Mouse (Mus musculus) G1E (cell line): ENCODE data around the gene Thg1l. TPM values are rescaled to one million over a fixed set of nuclear protein-coding genes. Genes with fewer than 3 reads are reported as not detected.

Experiments used
- ATAC-seq: 2 replicates; pipeline ENCODE4 v1.8.0; 2016; ENCODE audit warnings: mild to moderate bottlenecking; ENCODE audit not compliant: insufficient number of reproducible peaks, poor library complexity, low FRiP score, severe bottlenecking; ENCODE audit errors: extremely low read depth
- DNase-seq: peaks from one replicate; pipeline ENCODE4 v3.0.0; 2012; ENCODE audit warnings: low spot score
- H3K27me3 ChIP-seq: 2 replicates; pipeline ENCODE4 v1.6.1; 2012; ENCODE audit warnings: mild to moderate bottlenecking, low read length, inconsistent platforms; ENCODE audit not compliant: insufficient read depth
- H3K36me3 ChIP-seq: replicated peaks from 2 replicates; pipeline ENCODE3; 2012; ENCODE audit warnings: mild to moderate bottlenecking, inconsistent platforms
- H3K4me1 ChIP-seq: 2 replicates; pipeline ENCODE4 v1.6.1; 2012; ENCODE audit warnings: low read depth, low read length, inconsistent platforms, mixed read lengths; ENCODE audit not compliant: insufficient read depth
- H3K4me3 ChIP-seq: 2 replicates; pipeline ENCODE4 v1.5.1; 2012; ENCODE audit warnings: low read depth, mild to moderate bottlenecking, inconsistent platforms, low read length, moderate library complexity, mixed read lengths
- H3K9me3 ChIP-seq: replicated peaks from 2 replicates; pipeline ENCODE4 v1.6.1; 2012; ENCODE audit warnings: inconsistent platforms
- CTCF ChIP-seq: IDR thresholded peaks from 2 replicates; pipeline ENCODE4 v1.5.1; 2012; ENCODE audit warnings: low read depth, low read length, inconsistent platforms, mixed read lengths
- GATA1 ChIP-seq: IDR thresholded peaks from 2 replicates; pipeline ENCODE4 v1.6.1; 2012; ENCODE audit warnings: borderline replicate concordance, low read length, inconsistent platforms, mixed read lengths
- GATA2 ChIP-seq: IDR thresholded peaks from 2 replicates; pipeline ENCODE4 v1.6.1; 2012; ENCODE audit warnings: low read depth, low read length, inconsistent platforms, borderline replicate concordance
- POLR2AphosphoS5 ChIP-seq: IDR thresholded peaks from 2 replicates; pipeline ENCODE4 v1.6.1; 2012; ENCODE audit warnings: low read depth, low read length, inconsistent platforms; ENCODE audit not compliant: insufficient replicate concordance
- TAL1 ChIP-seq: conservative IDR thresholded peaks from 2 replicates; pipeline ENCODE4 v1.6.1; 2012; ENCODE audit warnings: low read depth, low read length, inconsistent platforms, mixed read lengths
- polyA plus RNA-seq: library from polyadenylated mRNA; stranded (reverse); fragments of >175 nt; gene quantifications from 2 replicates; pipeline ENCODE4 v1.2.3, GENCODE M21; 2012
- total RNA-seq, 2 experiments: library from RNA; stranded (forward) in 1 of 2; stranded (reverse) in 1 of 2; fragments of 200-1000 nt in 1 of 2; fragments of >200 nt in 1 of 2; fragmentation: Nextera tagmentation in 1 of 2; gene quantifications; 2 replicates each; pipeline ENCODE4 v1.2.3; 2014 to 2017

Gene Thg1l
- total and polyA plus RNA-seq, 3 experiments, result 7.8 to 32.9 (median 17.8) TPM

DNA sequence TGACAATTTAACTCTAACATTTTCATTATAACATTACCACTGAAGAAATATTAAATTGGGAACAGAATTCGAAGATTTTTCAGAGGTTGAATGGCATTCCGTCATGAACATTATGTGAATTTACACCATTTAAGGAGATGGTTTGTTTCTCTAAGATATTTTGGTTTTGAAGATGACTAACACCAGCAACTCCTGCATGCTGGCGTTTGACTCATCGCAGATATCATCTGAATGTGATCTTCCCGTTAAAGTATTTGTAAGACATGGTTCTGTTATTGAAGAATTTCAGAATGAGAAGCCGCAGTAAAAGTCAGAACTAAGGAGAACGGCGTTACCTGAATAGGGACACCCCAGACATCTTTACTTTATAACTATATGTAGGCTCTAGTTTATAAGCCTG, 19.2 kb upstream of the Thg1l start:
- no peak for ATAC-seq
- Histone ChIP-seq H3K4me3 (no peak overlapping the region), H3K27me3 (peaks cover 21% of the 10 kb centered on the region), H3K36me3 (no peaks in the 10 kb centered on the region), H3K9me3 (no peaks in the 10 kb centered on the region), H3K4me1 (no peaks in the 10 kb centered on the region)
- no peak for TF ChIP-seq POLR2AphosphoS5
- no peak for TF ChIP-seq GATA1
- no peak for TF ChIP-seq GATA2
- no peak for TF ChIP-seq TAL1
- TF ChIP-seq CTCF, result no peak
- no peak for DNase-seq

DNA sequence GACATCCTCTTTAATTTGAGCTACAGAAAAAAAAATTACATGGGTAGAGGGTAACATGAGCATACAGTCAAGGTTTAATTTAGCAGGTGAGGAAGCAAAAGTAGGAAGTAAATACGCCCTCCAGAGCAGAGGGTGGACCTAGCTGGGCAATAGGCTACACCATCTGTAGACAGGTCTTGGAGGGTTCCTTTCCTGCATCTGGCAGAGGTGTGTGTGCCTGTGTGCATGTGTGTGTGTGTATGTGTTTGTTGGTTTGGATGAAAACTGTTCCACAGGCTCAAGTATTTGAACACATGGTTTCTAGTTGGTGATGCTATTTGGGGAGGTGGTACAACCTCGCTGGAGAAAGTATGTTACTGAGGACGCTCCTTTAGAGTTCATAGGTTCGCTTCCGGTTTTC, 18.3 kb upstream of the Thg1l start:
- Histone ChIP-seq H3K36me3 (no peaks in the 10 kb centered on the region), H3K9me3 (no peaks in the 10 kb centered on the region), H3K27me3 (peaks cover 21% of the 10 kb centered on the region), H3K4me3 (no peak overlapping the region), H3K4me1 (no peaks in the 10 kb centered on the region)
- no peak for DNase-seq
- TF ChIP-seq GATA2 (no peak), TAL1 (no peak), POLR2AphosphoS5 (no peak), GATA1 (no peak), CTCF (no peak)
- ATAC-seq, result no peak

DNA sequence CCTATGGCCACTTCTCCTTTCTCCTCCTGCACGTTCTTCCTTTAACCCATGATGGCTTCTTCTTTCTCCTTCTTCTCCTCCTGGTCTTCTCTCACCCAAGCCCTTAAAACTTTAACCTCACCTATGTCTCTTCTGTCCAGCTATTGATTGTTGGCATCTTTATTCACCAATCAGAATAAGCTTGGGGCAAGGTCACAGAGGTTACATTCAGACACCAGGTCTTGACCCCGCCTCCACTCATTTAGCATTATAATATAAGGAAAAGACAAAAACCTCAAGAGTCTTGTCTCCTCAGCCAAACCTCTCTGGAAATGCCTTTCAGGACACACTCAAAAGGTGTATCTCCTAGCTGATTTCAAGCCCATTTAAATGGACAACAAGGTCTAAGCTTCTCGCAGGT, 13.2 kb upstream of the Thg1l start:
- Histone ChIP-seq H3K36me3 (no peaks in the 10 kb centered on the region), H3K27me3 (peaks cover 16% of the 10 kb centered on the region), H3K9me3 (no peaks in the 10 kb centered on the region), H3K4me1 (no peaks in the 10 kb centered on the region), H3K4me3 (no peak overlapping the region)
- DNase-seq (no peak), ATAC-seq (no peak)
- TF ChIP-seq POLR2AphosphoS5 (no peak), GATA1 (no peak), GATA2 (no peak), CTCF (no peak), TAL1 (no peak)

DNA sequence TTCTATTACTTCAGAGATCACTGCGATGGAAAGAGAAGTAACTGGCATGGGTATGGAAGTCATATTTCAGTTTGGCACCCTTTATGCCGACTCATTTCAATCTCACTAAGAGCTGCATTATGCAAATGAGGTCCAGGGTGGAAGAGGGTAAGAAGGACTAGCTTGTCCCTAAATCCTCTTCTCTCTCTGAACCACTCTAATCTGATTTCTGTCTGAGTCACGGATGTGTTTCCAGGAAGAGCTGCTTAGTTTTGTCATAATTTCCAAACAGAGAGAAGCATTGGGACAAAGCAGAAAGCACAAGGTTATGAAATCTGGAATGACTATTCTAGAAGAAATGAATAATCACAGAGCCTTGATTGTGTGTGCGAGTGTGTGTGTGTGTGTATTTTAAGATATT, 11.6 kb upstream of the Thg1l start:
- ATAC-seq (no peak), DNase-seq (no peak)
- H3K36me3 ChIP-seq, result no peaks in the 10 kb centered on the region
- peaks cover 13% of the 10 kb centered on the region for H3K27me3 ChIP-seq
- H3K9me3 ChIP-seq, result no peaks in the 10 kb centered on the region
- no peaks in the 10 kb centered on the region for H3K4me1 ChIP-seq
- H3K4me3 ChIP-seq, result no peak overlapping the region
- TF ChIP-seq TAL1, result no peak
- no peak for TF ChIP-seq GATA1
- TF ChIP-seq CTCF, result no peak
- TF ChIP-seq GATA2, result no peak
- no peak for TF ChIP-seq POLR2AphosphoS5

DNA sequence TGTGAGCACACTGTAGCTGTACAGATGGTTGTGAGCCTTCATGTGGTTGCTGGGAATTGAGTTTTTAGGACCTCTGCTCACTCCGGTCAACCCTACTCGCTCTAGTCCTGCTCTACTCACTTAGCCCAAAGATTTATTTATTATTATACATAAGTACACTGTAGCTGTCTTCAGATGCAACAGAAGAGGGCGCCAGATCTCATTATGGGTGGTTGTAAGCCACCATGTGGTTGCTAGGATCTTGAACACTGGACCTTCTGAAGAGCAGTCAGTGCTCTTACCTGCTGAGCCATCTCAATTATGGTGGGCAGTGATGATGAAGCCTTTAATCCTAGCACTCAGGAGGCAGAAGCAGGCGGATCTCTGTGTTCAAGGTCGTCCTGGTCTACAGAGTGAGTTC, 4.7 kb upstream of the Thg1l start:
- TF ChIP-seq GATA2, result no peak
- TF ChIP-seq GATA1, result no peak
- TF ChIP-seq TAL1, result no peak
- TF ChIP-seq CTCF, result no peak
- TF ChIP-seq POLR2AphosphoS5, result no peak
- ATAC-seq (no peak), DNase-seq (no peak)
- peaks cover 6% of the 10 kb centered on the region; the same call in 1 of the 2 replicates for H3K27me3 ChIP-seq
- no peak overlapping the region for H3K4me3 ChIP-seq
- no peaks in the 10 kb centered on the region for H3K9me3 ChIP-seq
- H3K4me1 ChIP-seq, result peaks cover 4% of the 10 kb centered on the region; the same call in 1 of the 2 replicates
- no peaks in the 10 kb centered on the region for H3K36me3 ChIP-seq

DNA sequence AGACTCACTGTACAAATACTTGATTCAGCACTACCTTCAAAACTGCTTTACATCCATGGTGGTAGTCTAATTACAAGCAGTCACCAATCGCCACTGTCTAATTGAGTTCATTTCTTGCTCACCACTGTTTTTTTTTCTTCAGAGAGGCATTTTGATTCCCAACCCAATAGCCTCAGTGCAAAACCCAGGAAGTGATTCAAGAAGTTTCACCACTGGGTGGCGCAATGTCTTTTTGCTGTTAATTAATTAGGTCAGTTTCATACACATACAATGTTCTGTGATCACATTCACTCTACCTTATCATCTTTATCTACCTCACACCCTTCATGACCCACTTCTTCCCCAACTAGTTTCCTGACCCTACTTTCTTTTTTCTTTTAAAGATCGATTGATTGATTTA, 4.3 kb upstream of the Thg1l start:
- Histone ChIP-seq H3K36me3 (no peaks in the 10 kb centered on the region), H3K4me1 (peaks cover 7% of the 10 kb centered on the region; the same call in 1 of the 2 replicates), H3K9me3 (no peaks in the 10 kb centered on the region), H3K4me3 (no peak overlapping the region), H3K27me3 (peaks cover 6% of the 10 kb centered on the region; the same call in 1 of the 2 replicates)
- DNase-seq (no peak), ATAC-seq (no peak)
- TF ChIP-seq GATA1 (no peak), TAL1 (no peak), GATA2 (no peak), CTCF (no peak), POLR2AphosphoS5 (no peak)

DNA sequence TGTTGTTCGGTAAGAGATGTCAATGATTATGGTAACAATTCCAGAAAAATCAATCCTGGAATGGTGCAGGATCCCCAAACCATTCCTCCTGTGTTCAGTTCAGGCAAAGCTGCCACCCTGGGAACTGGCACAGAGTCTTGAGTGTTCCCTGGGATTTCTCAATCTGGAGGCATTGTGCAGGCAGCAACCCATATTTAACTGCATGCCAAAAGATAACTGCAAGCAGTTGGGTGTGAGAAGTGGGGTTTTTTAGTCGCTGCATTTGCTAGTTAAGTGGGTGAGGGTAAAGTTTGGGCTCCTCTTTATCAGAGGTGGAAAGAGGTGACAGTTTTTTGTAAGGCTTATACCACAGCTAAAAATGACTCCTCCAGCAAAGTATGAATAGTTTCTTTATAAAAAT, 7.8 kb downstream of the Thg1l start:
- Histone ChIP-seq H3K4me3 (no peak overlapping the region), H3K27me3 (no peaks in the 10 kb centered on the region), H3K9me3 (no peaks in the 10 kb centered on the region), H3K4me1 (peaks cover 21% of the 10 kb centered on the region), H3K36me3 (peaks cover 63% of the 10 kb centered on the region)
- TF ChIP-seq GATA1 (no peak), GATA2 (no peak), POLR2AphosphoS5 (no peak), TAL1 (no peak), CTCF (no peak)
- ATAC-seq (no peak), DNase-seq (no peak)
